In the genomic region with DNA sequence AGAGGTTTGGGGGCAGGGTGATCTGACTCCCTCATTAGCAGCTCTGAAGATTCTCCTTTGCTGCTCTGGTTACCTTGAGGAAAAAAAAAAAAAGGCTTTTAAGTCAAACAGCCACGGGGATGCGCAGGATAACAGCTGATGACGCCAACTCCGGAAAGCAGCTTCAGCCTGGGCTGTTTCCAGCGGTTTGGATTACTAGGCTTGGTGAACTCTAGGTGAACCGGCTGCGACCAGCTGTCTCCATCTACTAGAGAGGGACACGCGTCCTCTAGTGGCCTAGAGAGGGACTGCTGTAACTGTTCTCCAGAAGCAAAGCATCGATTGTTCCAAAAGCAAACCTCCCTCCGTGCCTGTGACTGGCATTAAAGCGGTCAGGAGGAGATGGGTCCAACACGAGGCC, we compare ENCODE assay signal across 8 mouse cellular contexts. TPM values are rescaled to one million over a fixed set of nuclear protein-coding genes. Genes with fewer than 3 reads are reported as not detected.
DNase-seq lines count a peak whose midpoint lies in the region; ATAC-seq lines count a peak whose summit lies in the region.

No protein-coding gene starts in this region.

- 1% methylated on average over 13 of the region's 13 CpGs for WGBS in intestine, embryonic 15.5 days
- 2% methylated on average over 13 of the region's 13 CpGs for WGBS in midbrain, embryonic 10.5 days

- DNase-seq in adrenal gland, adult (ENCODE audit: inconsistent age in 2 of 2, low spot score in 1 of 2), result peak; percentile 87 to 95
- DNase-seq in embryo, embryonic 11 days, result peak; percentile 96
- peak; percentile 83 to 88 for DNase-seq in gastrocnemius, postnatal 36 days
- peak; percentile 84 to 92 for DNase-seq in left cerebral cortex, postnatal 25 days (ENCODE audit: low spot score in 2 of 2)
- DNase-seq in midbrain, embryonic 10.5 days (ENCODE audit: low spot score), result peak; percentile 90
- peak; percentile 75 to 79 for DNase-seq in right cerebral cortex, postnatal 36 days (ENCODE audit: low spot score in 2 of 2)
- peak; percentile 84 to 94 for DNase-seq in urinary bladder, postnatal 4 days (ENCODE audit: low spot score in 2 of 2)

- no peaks in the 10 kb centered on the region for H3K9me3 ChIP-seq in intestine, embryonic 15.5 days
- no peaks in the 10 kb centered on the region for H3K9me3 ChIP-seq in midbrain, embryonic 10.5 days (replicated peaks)

- H3K4me1 ChIP-seq in intestine, embryonic 15.5 days (replicated peaks), result peaks cover 12% of the 10 kb centered on the region
- H3K4me1 ChIP-seq in midbrain, embryonic 10.5 days, result peaks cover 33% of the 10 kb centered on the region

- H3K9ac ChIP-seq in intestine, embryonic 15.5 days, result no peak overlapping the region

- peak overlapping the region; percentile 68 for H3K27ac ChIP-seq in intestine, embryonic 15.5 days
- H3K27ac ChIP-seq in midbrain, embryonic 10.5 days (replicated peaks), result peak overlapping the region; percentile 64; the same call in 1 of the 2 replicates

- intact Hi-C loops in gastrocnemius, postnatal 36 days (cut with DNase I), result loop anchor here (2.0 kb wide), 1 partner anchor 18 kb away; no protein-coding TSS in a partner anchor
- intact Hi-C loops in left cerebral cortex, postnatal 25 days (cut with DNase I), result loop anchor here (1.0 kb wide), 1 partner anchor 18 kb away; no protein-coding TSS in a partner anchor

- ATAC-seq in intestine, embryonic 15.5 days, result peak; percentile 89

- H3K4me2 ChIP-seq in intestine, embryonic 15.5 days (replicated peaks), result peak overlapping the region; percentile 36

- H3K4me3 ChIP-seq in intestine, embryonic 15.5 days (replicated peaks), result no peak overlapping the region
- H3K4me3 ChIP-seq in midbrain, embryonic 10.5 days, result peak overlapping the region; percentile 3

- no peaks in the 10 kb centered on the region for H3K36me3 ChIP-seq in intestine, embryonic 15.5 days
- H3K36me3 ChIP-seq in midbrain, embryonic 10.5 days, result no peaks in the 10 kb centered on the region

- H3K27me3 ChIP-seq in intestine, embryonic 15.5 days (replicated peaks), result no peaks in the 10 kb centered on the region
- no peaks in the 10 kb centered on the region for H3K27me3 ChIP-seq in midbrain, embryonic 10.5 days (ENCODE audit: low read depth, poor library complexity, severe bottlenecking)

RNA-seq across cellular contexts. Expression of a gene that starts 1.0 kb away (rescaled TPM):
- total RNA-seq in gastrocnemius, postnatal 36 days (2021), result 10 to 100 TPM; 24.3 to 27.6 TPM
- polyA plus RNA-seq in intestine, embryonic 15.5 days (2015; fragmentation: Nextera tagmentation; extraction: Ambion mirVana), result 14.6 and 15.3 TPM in 2 replicates
- total RNA-seq in left cerebral cortex, postnatal 25 days (2021), result 100 to 1,000 TPM; 111 to 128 TPM
- polyA plus RNA-seq in midbrain, embryonic 10.5 days (2016; fragmentation: Nextera tagmentation; extraction: Ambion mirVana), result 4.2 and 4.4 TPM in 2 replicates

RNA-seq across cellular contexts. Expression of a gene that starts 43.2 kb away (rescaled TPM):
- 10 to 100 TPM; 33.8 to 37.1 TPM for total RNA-seq in gastrocnemius, postnatal 36 days (2021)
- polyA plus RNA-seq in intestine, embryonic 15.5 days (2015; fragmentation: Nextera tagmentation; extraction: Ambion mirVana), result 25.1 and 26.9 TPM in 2 replicates
- total RNA-seq in left cerebral cortex, postnatal 25 days (2021), result 100 to 1,000 TPM; 229 to 230 TPM
- 29.3 and 37.3 TPM in 2 replicates for polyA plus RNA-seq in midbrain, embryonic 10.5 days (2016; fragmentation: Nextera tagmentation; extraction: Ambion mirVana)

RNA-seq across cellular contexts. Expression of a gene that starts 55.1 kb away (rescaled TPM):
- 10 to 100 TPM; 54.6 to 60.6 TPM for total RNA-seq in gastrocnemius, postnatal 36 days (2021)
- polyA plus RNA-seq in intestine, embryonic 15.5 days (2015; fragmentation: Nextera tagmentation; extraction: Ambion mirVana), result 87.7 and 87.9 TPM in 2 replicates
- total RNA-seq in left cerebral cortex, postnatal 25 days (2021), result 10 to 100 TPM; 64.9 to 66.2 TPM
- 63.2 and 68.9 TPM in 2 replicates for polyA plus RNA-seq in midbrain, embryonic 10.5 days (2016; fragmentation: Nextera tagmentation; extraction: Ambion mirVana)

RNA-seq across cellular contexts. Expression of a gene that starts 56.0 kb away (rescaled TPM):
- 10 to 100 TPM; 53.8 to 59.7 TPM for total RNA-seq in gastrocnemius, postnatal 36 days (2021)
- polyA plus RNA-seq in intestine, embryonic 15.5 days (2015; fragmentation: Nextera tagmentation; extraction: Ambion mirVana), result 105 and 116 TPM in 2 replicates
- 100 to 1,000 TPM; 394 to 433 TPM for total RNA-seq in left cerebral cortex, postnatal 25 days (2021)
- 98.2 and 105 TPM in 2 replicates for polyA plus RNA-seq in midbrain, embryonic 10.5 days (2016; fragmentation: Nextera tagmentation; extraction: Ambion mirVana)

Comparison
In these comparisons a context has a peak if more than half of its experiments do, and no peak if none do; other contexts are left out.
1. RNA of a gene that starts 43.2 kb away (total RNA-seq): 229 to 230 TPM in left cerebral cortex, postnatal 25 days; 33.8 to 37.1 TPM in gastrocnemius, postnatal 36 days; every median in the first group is over 4 times any median in the second.
2. Peak in every context shown above with its lines, with median percentiles within 50 percentile points of each other: DNase-seq.